Mouse (Mus musculus) left cerebral cortex, postnatal 4 days (tissue): ENCODE measurements around the gene Oca2. TPM values are rescaled to one million over a fixed set of nuclear protein-coding genes. Genes with fewer than 3 reads are reported as not detected.
A peak's percentile ranks its signal among the peaks of the same experiment; 100 is the strongest.

Experiments
- DNase-seq: peaks from one replicate; pipeline ENCODE4 v3.0.0-alpha.2; 2022
- intact Hi-C: fragments of 180-260 bp; cut with DNase I; formaldehyde crosslinking; loops from one replicate; pipeline ENCODE4 v1.15.1; 2025
- total RNA-seq, 2 experiments: library from RNA; stranded (reverse); gene quantifications; 2 replicates each; pipeline ENCODE4 v1.2.3; 2021

Gene Oca2
- total RNA-seq: 1 to 10 TPM in 1 of 2 experiments, under 1 TPM in 1; 0.92 to 1.3 TPM

- intact Hi-C loops: no loop called here
- DNase-seq: no peak
These were observed at the start of gene Oca2 for GRCm38 (mm10) chr7:56239543-56239942. Gene Oca2, plus strand, starts transcription at chr7:56239760.

DNA sequence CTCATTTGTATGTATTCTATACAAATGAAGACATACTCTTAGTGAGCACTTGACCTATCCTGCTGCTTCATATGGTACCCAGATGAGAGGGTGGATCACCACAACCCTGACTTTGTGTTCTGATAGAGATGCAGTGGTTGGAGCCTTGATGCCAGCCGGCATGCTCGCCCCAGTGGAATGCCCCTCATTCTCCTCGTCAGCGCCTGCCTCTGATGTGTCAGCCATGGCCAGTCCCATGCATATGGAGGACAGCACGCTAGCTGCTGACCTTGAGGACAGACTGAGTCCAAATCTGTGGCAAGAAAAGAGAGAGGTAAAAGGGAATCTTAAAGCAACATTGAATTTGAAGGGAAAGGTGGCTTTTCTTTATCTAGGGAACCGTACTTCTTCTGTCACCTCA is 48.5 kb upstream of the Oca2 start:
- DNase-seq: no peak
- intact Hi-C loops: no loop called here

GRCm38 (mm10) chr7:56191661-56192060 is 47.9 kb upstream of the Oca2 start:
- intact Hi-C loops: no loop called here
- no peak for DNase-seq

DNA sequence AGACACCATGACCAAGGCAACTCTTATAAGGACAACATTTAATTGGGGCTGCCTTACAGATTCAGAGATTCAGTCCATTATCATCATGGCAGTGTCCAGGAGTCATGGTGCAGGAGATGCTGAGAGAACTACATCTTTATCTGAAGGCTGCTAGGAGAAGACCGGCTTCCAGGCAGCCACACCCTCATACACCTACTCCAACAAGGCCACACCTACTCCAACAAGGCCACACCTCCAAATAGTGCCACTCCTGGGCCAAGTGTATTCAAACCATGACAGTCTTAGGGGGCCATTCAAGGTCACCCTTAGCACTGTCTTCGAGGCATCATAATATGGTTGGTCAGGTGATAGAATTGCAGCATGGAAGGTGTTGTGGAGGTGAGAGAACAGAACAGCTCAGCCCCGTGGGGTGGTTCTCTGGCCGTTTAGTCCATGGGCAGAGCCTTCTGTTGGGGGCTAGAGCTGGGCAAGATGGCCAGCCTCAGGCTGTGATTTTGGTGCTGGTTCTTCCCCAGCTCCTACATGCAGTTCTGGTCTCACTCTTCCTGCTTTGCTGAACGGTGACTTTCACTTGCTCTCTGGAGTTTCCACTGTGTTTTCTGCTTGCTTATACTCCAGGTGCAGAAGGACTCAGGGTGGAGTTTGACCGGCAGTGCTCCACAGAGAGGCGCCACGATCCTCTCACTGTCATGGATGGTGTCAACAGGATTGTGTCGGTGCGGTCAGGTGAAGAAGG is 37.9 kb upstream of the Oca2 start:
- DNase-seq: no peak
- intact Hi-C loops: loop anchor here (10.0 kb wide), 1 partner anchor 287 kb away; no protein-coding TSS in a partner anchor

DNA sequence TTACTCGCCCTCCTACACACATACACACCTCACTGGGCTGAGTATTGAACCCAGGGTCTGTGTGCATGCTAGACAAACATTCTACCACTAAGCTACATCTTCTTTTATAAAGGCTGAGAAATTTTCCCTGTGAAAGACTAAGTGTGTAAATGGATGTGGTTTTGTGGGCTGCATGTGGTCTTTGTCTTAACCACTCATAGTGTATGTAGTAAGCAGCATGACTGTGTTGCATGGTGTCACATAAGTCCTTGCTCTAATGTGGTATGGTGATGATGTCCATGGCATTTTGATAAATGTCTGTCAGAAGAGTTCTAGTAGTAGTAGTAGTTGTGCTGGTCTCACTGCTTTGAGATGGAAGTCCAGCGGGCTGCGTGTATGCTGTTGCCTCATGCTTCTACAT is 36.7 kb upstream of the Oca2 start:
- intact Hi-C loops: loop anchor here (10.0 kb wide), 1 partner anchor 288 kb away; no protein-coding TSS in a partner anchor
- DNase-seq: no peak

- intact Hi-C loops: loop anchor here (10.0 kb wide), 1 partner anchor 288 kb away; no protein-coding TSS in a partner anchor
- no peak for DNase-seq
These were observed 36.3 kb upstream of the Oca2 start for GRCm38 (mm10) chr7:56203286-56203685.

GRCm38 (mm10) chr7:56204877-56205276 is 34.7 kb upstream of the Oca2 start:
- intact Hi-C loops: loop anchor here (10.0 kb wide), 1 partner anchor 290 kb away; no protein-coding TSS in a partner anchor
- DNase-seq: no peak

DNA sequence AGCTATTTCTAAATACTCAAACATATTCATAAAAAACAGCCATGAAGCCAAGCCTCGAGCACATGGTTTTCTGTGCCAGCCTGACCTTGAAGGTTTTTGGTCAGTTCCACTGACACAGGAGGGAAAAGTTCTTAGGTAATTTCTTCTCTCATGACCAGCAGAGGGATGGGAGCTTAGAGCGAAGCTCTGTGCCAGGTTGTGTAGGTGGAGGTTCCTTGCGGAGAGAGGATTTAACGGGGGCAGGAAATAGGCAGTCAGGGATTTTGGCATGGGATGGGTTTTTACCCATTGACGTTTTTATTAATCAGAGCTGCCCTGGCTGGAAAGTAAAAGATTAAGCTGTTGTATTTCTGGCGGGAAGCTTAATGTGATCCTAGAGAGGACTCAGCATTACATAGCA is 18.7 kb upstream of the Oca2 start:
- DNase-seq: no peak
- intact Hi-C loops: no loop called here

DNA sequence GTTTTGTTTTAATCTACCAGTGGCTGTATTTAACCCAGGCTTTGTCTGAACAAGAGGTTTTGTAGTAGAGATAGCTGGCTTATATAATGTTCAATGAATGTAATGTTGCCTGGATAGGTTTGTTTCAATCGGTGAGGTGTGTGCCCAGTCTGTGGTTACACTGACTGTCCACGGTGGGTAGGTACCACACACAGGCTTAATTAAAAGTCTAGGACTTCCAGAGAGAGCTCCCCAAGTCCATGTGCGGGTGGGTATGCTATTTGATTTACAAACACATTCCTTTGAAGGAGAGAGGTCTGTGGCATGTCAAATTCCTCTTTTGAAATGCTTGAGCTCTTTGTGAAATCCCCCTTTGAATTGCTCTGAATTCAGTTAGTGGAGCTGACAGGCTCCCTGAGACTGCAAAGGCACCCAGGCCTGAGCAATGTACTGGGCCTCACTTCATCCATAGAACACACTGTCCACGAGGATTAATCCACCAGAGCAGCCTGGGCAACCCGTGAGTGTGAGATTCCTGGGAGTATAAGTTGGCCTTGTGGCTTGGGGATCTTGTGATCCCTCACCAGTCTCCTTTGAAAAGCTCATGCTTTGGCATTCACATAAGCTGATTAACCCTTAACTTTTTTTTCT is 3.7 kb upstream of the Oca2 start:
- intact Hi-C loops: no loop called here
- no peak for DNase-seq

GRCm38 (mm10) chr7:56236617-56237016 is 2.9 kb upstream of the Oca2 start:
- no peak for DNase-seq
- intact Hi-C loops: no loop called here

- DNase-seq: no peak
- intact Hi-C loops: no loop called here
These were observed 15.0 kb downstream of the Oca2 start for GRCm38 (mm10) chr7:56254568-56254967.

GRCm38 (mm10) chr7:56257875-56258441 is 18.4 kb downstream of the Oca2 start:
- intact Hi-C loops: no loop called here
- no peak for DNase-seq

GRCm38 (mm10) chr7:56277506-56277905 is 37.9 kb downstream of the Oca2 start:
- intact Hi-C loops: no loop called here
- no peak for DNase-seq

GRCm38 (mm10) chr7:56291468-56292115 is 52.0 kb downstream of the Oca2 start:
- intact Hi-C loops: loop anchor here (5.0 kb wide), 1 partner anchor 1096 kb away; the partner anchor contains the start of gene Gabrg3
- DNase-seq: peak; percentile 67

DNA sequence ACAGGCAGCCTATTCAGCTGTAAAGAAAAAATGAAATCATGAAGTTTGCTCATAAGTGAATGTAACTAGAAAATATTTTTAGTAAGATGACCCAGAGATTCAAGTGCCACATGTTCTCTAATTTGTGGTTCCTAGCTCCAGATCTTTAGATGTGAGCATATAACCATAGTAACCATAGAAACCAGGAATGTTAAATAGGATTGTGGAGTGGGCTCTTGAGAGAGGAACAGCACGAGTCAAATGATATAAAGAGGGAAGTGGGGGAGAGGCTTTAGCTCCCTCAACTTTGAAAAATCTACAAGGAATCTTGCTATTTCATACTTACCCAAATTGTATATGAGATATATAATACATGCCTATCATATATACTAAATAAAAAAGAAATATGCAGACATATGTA is 64.8 kb downstream of the Oca2 start:
- DNase-seq: no peak
- intact Hi-C loops: no loop called here

DNA sequence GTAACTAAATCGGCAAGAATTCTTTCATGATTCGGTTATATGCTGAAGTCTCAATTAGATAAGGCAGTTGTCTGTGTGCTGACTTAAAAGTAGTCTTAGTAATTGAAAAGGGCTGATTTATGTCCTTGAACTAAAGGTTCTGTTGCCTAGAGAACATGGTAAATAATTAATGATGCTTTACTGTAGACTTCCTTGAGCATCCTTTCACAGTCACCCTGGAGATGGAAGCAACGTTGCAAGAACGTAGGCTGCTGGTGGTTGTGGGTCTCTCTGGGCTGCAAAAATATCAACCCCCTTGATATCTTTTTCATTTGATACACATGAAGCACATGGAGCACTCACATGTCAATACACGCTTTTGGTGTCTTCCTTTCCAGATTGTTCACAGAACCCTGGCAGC is 74.8 kb downstream of the Oca2 start:
- intact Hi-C loops: no loop called here
- DNase-seq: no peak

GRCm38 (mm10) chr7:56315630-56316529 is 76.3 kb downstream of the Oca2 start:
- DNase-seq: peak; percentile 8
- intact Hi-C loops: no loop called here

GRCm38 (mm10) chr7:56327738-56328137 is 88.2 kb downstream of the Oca2 start:
- intact Hi-C loops: no loop called here
- peak; percentile 31 for DNase-seq

- DNase-seq: peak; percentile 26
- intact Hi-C loops: no loop called here
These were observed 109.0 kb downstream of the Oca2 start for GRCm38 (mm10) chr7:56348528-56348927.

DNA sequence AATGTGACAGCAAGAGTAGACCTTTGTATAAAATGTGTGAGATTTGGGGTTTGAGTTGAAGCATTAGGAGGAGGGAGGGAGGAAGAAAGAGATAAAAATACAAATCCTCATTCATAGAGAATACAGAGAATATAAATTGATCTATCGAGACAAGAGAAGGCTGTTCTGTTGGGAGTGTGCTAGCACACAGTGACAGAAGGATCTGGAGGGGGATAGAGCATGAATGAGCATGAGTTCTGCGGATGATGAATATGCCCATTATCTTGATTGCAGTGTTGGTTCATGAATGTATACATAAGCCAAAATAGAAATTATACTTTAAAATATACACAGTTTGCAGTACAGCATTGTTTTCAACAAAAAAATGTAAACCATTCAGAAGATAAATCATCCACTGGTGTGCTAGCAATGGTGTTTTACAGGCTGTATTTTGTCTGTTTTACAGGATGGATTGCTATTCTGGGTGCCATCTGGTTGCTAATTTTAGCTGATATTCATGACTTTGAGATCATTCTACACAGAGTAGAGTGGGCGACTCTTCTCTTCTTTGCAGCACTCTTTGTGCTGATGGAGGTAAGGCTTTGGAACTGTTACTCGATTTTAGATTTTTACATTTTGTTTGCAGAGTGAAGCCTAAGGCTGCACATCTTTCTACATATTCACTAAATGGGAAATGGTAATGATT is 117.2 kb downstream of the Oca2 start:
- intact Hi-C loops: no loop called here
- no peak for DNase-seq
